Mouse (Mus musculus): ENCODE data around the gene Crybg3. TPM values are rescaled to one million over a fixed set of nuclear protein-coding genes. Genes with fewer than 3 reads are reported as not detected.

Gene Crybg3
- polyA plus RNA-seq, 1 experiment from 2014 or later = 11.2 TPM

- WGBS = 70% methylated on average over 15 of the region's 15 CpGs
These were observed 3.5 kb upstream of the Crybg3 start for GRCm38 (mm10) chr16:59604078-59604781.

GRCm38 (mm10) chr16:59599411-59600265 lies 1.1 kb downstream of the Crybg3 start:
- H3K9me3 ChIP-seq (replicated peaks; ENCODE audit: control insufficient read depth, low read length) = peaks cover 4% of the 10 kb centered on the region
- H3K27me3 ChIP-seq (ENCODE audit: control insufficient read depth, insufficient read depth, low read length) = no peaks in the 10 kb centered on the region
- H3K4me1 ChIP-seq (ENCODE audit: control insufficient read depth, insufficient read depth, low read length) = peaks cover 24% of the 10 kb centered on the region
- peak overlapping the region; percentile 98 for H3K27ac ChIP-seq (ENCODE audit: low read length)
- no peak for ATAC-seq (replicated peaks; ENCODE audit: extremely low read depth, insufficient read depth, low FRiP score)
- WGBS = 14% methylated on average over 17 of the region's 17 CpGs
- peak overlapping the region; percentile 72 for H3K4me2 ChIP-seq (ENCODE audit: low read depth, low read length)
- 0 out of 2 replicates have a peak, but pooled peaks cover 2% of the 10 kb centered on the region for H3K36me3 ChIP-seq (ENCODE audit: control insufficient read depth, insufficient read depth)
- peak overlapping the region; percentile 73 for H3K4me3 ChIP-seq (ENCODE audit: low read length)
- peak overlapping the region; percentile 87 for H3K9ac ChIP-seq (ENCODE audit: low read length)

More at GRCm38 (mm10) chr16:59604078-59604781, 3.5 kb upstream of the Crybg3 start:
- Histone ChIP-seq H3K4me3 (ENCODE audit: low read length) (no peak overlapping the region), H3K9me3 (replicated peaks; ENCODE audit: control insufficient read depth, low read length) (peaks cover 4% of the 10 kb centered on the region), H3K27ac (ENCODE audit: low read length) (no peak overlapping the region), H3K9ac (ENCODE audit: low read length) (no peak overlapping the region), H3K4me2 (ENCODE audit: low read depth, low read length) (no peak overlapping the region), H3K27me3 (ENCODE audit: control insufficient read depth, insufficient read depth, low read length) (no peaks in the 10 kb centered on the region), H3K4me1 (ENCODE audit: control insufficient read depth, insufficient read depth, low read length) (no peaks in the 10 kb centered on the region), H3K36me3 (ENCODE audit: control insufficient read depth, insufficient read depth) (0 out of 2 replicates have a peak, but pooled peaks cover 2% of the 10 kb centered on the region)
- ATAC-seq (replicated peaks; ENCODE audit: extremely low read depth, insufficient read depth, low FRiP score) = no peak

DNA sequence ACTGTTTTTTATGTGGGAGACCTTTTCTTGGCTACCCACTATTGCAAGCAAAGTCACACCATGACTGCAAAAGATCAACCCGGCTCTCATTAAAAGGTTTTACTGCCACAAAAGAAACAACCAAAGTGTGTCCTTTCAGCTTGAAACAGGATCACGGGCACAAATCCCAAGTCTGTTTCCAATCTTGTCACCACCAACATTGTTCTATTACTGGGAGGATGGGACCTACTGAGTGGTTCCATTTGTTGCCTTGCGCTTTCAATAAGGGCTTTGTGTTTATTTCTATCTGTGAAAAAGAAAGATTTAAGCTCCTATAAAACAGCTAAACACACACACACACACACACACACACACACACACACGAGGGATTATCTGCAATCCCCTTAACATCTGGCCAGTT lies 1.8 kb downstream of the Crybg3 start:
- Histone ChIP-seq H3K27me3 (ENCODE audit: control insufficient read depth, insufficient read depth, low read length) (no peaks in the 10 kb centered on the region), H3K27ac (ENCODE audit: low read length) (peak overlapping the region; percentile 98), H3K4me3 (ENCODE audit: low read length) (peak overlapping the region; percentile 73), H3K4me1 (ENCODE audit: control insufficient read depth, insufficient read depth, low read length) (peaks cover 28% of the 10 kb centered on the region), H3K36me3 (ENCODE audit: control insufficient read depth, insufficient read depth) (0 out of 2 replicates have a peak, but pooled peaks cover 2% of the 10 kb centered on the region), H3K9me3 (replicated peaks; ENCODE audit: control insufficient read depth, low read length) (peaks cover 4% of the 10 kb centered on the region), H3K9ac (ENCODE audit: low read length) (peak overlapping the region; percentile 87), H3K4me2 (ENCODE audit: low read depth, low read length) (peak overlapping the region; percentile 72)
- WGBS = 25% methylated on average over 4 of the region's 4 CpGs
- no peak for ATAC-seq (replicated peaks; ENCODE audit: extremely low read depth, insufficient read depth, low FRiP score)

DNA sequence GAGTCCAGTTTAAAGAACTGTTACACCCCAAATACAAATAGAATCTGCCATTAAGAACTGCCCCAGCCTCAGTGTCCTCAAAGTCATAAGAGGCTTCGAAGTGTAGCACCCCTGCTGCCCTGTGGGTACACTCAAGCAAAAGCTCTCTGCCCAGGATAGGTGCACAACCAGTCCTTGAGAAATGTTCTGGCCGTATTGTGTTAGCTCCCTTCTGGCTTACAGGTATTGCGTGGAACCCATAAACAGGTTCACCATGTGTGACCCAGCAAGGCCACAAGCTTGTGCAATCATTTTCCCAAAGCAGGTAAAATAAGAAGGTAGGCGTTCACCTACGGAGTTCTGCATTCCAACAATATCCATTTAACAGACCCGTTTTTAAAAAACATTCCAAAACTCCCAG lies 3.5 kb downstream of the Crybg3 start:
- Histone ChIP-seq H3K9me3 (replicated peaks; ENCODE audit: control insufficient read depth, low read length) (peaks cover 4% of the 10 kb centered on the region), H3K9ac (ENCODE audit: low read length) (no peak overlapping the region), H3K27ac (ENCODE audit: low read length) (no peak overlapping the region; the same call in 1 of the 2 replicates), H3K4me2 (ENCODE audit: low read depth, low read length) (no peak overlapping the region; the same call in 1 of the 2 replicates), H3K27me3 (ENCODE audit: control insufficient read depth, insufficient read depth, low read length) (no peaks in the 10 kb centered on the region), H3K4me3 (ENCODE audit: low read length) (no peak overlapping the region), H3K4me1 (ENCODE audit: control insufficient read depth, insufficient read depth, low read length) (peaks cover 31% of the 10 kb centered on the region), H3K36me3 (ENCODE audit: control insufficient read depth, insufficient read depth) (0 out of 2 replicates have a peak, but pooled peaks cover 2% of the 10 kb centered on the region)
- no peak for ATAC-seq (replicated peaks; ENCODE audit: extremely low read depth, insufficient read depth, low FRiP score)
- 91% methylated on average over 6 of the region's 6 CpGs for WGBS

- peak overlapping the region; percentile 49 for H3K27ac ChIP-seq (ENCODE audit: low read length)
- no peak overlapping the region for H3K9ac ChIP-seq (ENCODE audit: low read length)
- 0 out of 2 replicates have a peak overlapping the region, but pooled peaks have one; percentile 13 for H3K4me2 ChIP-seq (ENCODE audit: low read depth, low read length)
- H3K9me3 ChIP-seq (replicated peaks; ENCODE audit: control insufficient read depth, low read length) = no peaks in the 10 kb centered on the region
- no peak for ATAC-seq (replicated peaks; ENCODE audit: extremely low read depth, insufficient read depth, low FRiP score)
- H3K4me1 ChIP-seq (ENCODE audit: control insufficient read depth, insufficient read depth, low read length) = peaks cover 45% of the 10 kb centered on the region
- H3K27me3 ChIP-seq (ENCODE audit: control insufficient read depth, insufficient read depth, low read length) = no peaks in the 10 kb centered on the region
- H3K4me3 ChIP-seq (ENCODE audit: low read length) = no peak overlapping the region
- H3K36me3 ChIP-seq (ENCODE audit: control insufficient read depth, insufficient read depth) = no peaks in the 10 kb centered on the region
- WGBS = 56% methylated on average over 3 of the region's 3 CpGs
These were observed 6.1 kb downstream of the Crybg3 start for GRCm38 (mm10) chr16:59594714-59595113.

DNA sequence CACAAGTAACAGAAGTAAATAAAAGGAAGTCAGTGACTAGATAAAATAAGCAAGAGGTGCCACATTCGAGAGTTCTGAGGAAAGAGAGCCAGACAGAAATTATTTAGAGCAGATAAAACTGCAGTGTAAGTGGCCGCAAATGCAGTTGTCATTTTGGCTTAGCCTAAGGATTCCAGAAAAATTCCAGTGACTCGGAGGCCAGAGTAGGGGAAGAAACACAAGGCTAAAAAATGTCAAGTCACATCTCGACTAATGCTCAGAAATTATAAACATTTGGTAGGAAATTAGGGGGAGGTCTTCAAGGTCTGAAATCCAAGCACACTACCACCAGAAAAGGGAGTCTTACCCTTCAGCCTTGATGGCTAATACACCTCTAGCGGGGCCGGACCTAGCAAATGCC lies 10.0 kb downstream of the Crybg3 start:
- no peaks in the 10 kb centered on the region for H3K36me3 ChIP-seq (ENCODE audit: control insufficient read depth, insufficient read depth)
- no peak overlapping the region for H3K4me3 ChIP-seq (ENCODE audit: low read length)
- H3K27me3 ChIP-seq (ENCODE audit: control insufficient read depth, insufficient read depth, low read length) = no peaks in the 10 kb centered on the region
- H3K9me3 ChIP-seq (replicated peaks; ENCODE audit: control insufficient read depth, low read length) = no peaks in the 10 kb centered on the region
- peak overlapping the region; percentile 38; the same call in 1 of the 2 replicates for H3K9ac ChIP-seq (ENCODE audit: low read length)
- no peak for ATAC-seq (replicated peaks; ENCODE audit: extremely low read depth, insufficient read depth, low FRiP score)
- peaks cover 62% of the 10 kb centered on the region for H3K4me1 ChIP-seq (ENCODE audit: control insufficient read depth, insufficient read depth, low read length)
- peak overlapping the region; percentile 9; the same call in 1 of the 2 replicates for H3K4me2 ChIP-seq (ENCODE audit: low read depth, low read length)
- WGBS = 36% methylated on average over 6 of the region's 6 CpGs
- H3K27ac ChIP-seq (ENCODE audit: low read length) = peak overlapping the region; percentile 73

DNA sequence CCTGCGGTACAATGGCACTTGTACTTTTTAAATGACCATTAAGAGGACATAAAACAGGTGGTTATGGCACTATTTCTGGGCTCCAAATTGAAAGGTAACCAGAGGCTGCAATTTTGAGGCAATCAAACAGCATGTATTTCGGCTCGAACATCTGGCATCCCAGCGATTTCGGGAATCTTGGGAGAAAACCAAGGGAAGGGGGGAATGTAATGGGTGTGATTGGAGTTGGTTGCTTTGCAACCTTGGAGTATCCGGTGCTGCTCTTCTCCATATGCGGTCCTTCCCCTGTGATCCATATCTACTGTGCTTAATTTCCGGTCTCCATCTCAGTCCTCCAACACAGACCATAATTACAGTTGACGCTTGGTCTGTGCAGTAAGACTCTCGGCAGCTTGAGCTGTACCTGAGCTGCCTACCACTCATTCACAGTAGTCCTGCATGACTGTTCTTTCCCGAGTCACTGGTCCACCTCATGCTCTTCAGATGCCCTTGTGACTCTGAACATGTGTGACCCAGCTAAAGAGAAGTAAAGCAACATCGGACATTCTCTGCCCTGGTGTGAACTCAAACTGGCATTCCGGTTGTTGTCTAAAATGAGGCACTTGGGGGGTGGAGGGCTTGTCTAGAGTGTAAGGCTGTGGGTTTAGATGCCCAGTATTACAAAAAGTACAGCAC lies 12.3 kb downstream of the Crybg3 start:
- Histone ChIP-seq H3K27me3 (ENCODE audit: control insufficient read depth, insufficient read depth, low read length) (no peaks in the 10 kb centered on the region), H3K9me3 (replicated peaks; ENCODE audit: control insufficient read depth, low read length) (no peaks in the 10 kb centered on the region), H3K4me2 (ENCODE audit: low read depth, low read length) (peak overlapping the region; percentile 36; the same call in 1 of the 2 replicates), H3K4me1 (ENCODE audit: control insufficient read depth, insufficient read depth, low read length) (peaks cover 63% of the 10 kb centered on the region), H3K9ac (ENCODE audit: low read length) (peak overlapping the region; percentile 4), H3K4me3 (ENCODE audit: low read length) (0 out of 2 replicates have a peak overlapping the region, but pooled peaks have one; percentile 4), H3K36me3 (ENCODE audit: control insufficient read depth, insufficient read depth) (no peaks in the 10 kb centered on the region), H3K27ac (ENCODE audit: low read length) (peak overlapping the region; percentile 75)
- 61% methylated on average over 13 of the region's 13 CpGs for WGBS
- peak; percentile 28; the same call in 1 of the 2 replicates for ATAC-seq (replicated peaks; ENCODE audit: extremely low read depth, insufficient read depth, low FRiP score)

DNA sequence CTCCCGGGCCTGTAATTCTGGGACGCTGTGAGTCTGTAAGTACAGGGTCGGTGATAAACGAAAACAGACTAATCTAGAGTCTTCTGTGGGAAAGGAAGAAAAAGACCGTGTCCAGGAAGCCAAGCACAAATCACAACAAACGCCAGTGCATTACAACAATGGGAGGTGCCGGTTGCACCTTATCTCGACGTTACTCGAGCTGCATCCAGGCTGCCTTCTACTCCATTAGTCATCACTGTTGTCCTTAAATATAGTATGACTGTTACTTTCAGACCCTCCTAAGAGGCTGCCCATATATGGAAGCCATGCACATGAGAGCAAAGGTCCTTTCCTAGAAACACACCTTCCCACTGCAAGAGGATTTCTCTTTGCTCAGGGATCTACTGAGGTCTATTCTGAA lies 13.0 kb downstream of the Crybg3 start:
- H3K36me3 ChIP-seq (ENCODE audit: control insufficient read depth, insufficient read depth) = no peaks in the 10 kb centered on the region
- peak overlapping the region; percentile 9; the same call in 1 of the 2 replicates for H3K4me3 ChIP-seq (ENCODE audit: low read length)
- WGBS = 12% methylated on average over 10 of the region's 10 CpGs
- ATAC-seq (replicated peaks; ENCODE audit: extremely low read depth, insufficient read depth, low FRiP score) = peak; percentile 82
- peak overlapping the region; percentile 36; the same call in 1 of the 2 replicates for H3K4me2 ChIP-seq (ENCODE audit: low read depth, low read length)
- peaks cover 61% of the 10 kb centered on the region for H3K4me1 ChIP-seq (ENCODE audit: control insufficient read depth, insufficient read depth, low read length)
- H3K9me3 ChIP-seq (replicated peaks; ENCODE audit: control insufficient read depth, low read length) = no peaks in the 10 kb centered on the region
- H3K27me3 ChIP-seq (ENCODE audit: control insufficient read depth, insufficient read depth, low read length) = no peaks in the 10 kb centered on the region
- peak overlapping the region; percentile 34 for H3K9ac ChIP-seq (ENCODE audit: low read length)
- peak overlapping the region; percentile 75 for H3K27ac ChIP-seq (ENCODE audit: low read length)

All from heart, embryonic 16.5 days (tissue).